Mouse (Mus musculus): ENCODE measurements at regions not wholly inside any gene's neighbourhood (a gene's known extent, or its start where the extent isn't known, plus 50 kb on each side); places are given as distances from the start of the nearest gene placed in this dataset.

- DNase-seq (ENCODE audit: low spot score in 2 of 2): no peak
Observed at GRCm38 (mm10) chr12:32642493-32642892, 176.9 kb upstream of the Nampt start.

GRCm38 (mm10) chr12:32653096-32653495 lies 166.2 kb upstream of the Nampt start:
- DNase-seq (ENCODE audit: low spot score in 2 of 2): no peak

GRCm38 (mm10) chr12:32656194-32656593 lies 163.2 kb upstream of the Nampt start:
- no peak for DNase-seq (ENCODE audit: low spot score in 2 of 2)

DNA sequence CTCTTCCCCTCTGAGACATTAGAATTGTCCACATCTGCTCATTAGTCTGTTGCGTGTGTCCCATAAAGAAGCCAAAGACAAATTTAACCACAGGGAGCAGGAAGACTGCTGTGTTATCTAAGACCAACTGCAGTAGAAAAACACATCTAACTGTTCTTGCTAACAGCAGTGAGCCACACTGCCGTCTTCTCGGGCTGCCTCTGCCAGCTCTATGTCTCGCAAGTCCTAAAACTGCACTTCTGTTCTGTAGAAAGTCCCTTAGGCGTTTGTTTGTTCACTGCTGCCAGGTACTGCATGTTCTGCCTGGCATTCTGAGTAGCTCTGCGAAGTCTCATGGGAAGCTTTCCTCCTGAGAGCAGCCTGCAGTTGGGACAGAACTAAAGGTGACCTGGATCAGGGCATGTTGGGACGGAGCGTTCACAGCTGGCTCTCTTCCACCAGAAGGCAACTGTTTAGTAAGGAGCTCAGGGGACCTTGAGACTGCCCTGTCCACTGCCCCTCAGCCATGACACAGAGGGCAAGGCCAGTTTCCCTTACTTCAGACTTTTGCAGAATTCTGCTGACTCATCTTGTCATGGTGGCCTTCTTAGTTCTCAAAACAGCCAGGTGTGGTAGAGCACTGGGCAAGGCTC lies 157.4 kb upstream of the Nampt start:
- no peak for DNase-seq (ENCODE audit: low spot score in 2 of 2)

DNA sequence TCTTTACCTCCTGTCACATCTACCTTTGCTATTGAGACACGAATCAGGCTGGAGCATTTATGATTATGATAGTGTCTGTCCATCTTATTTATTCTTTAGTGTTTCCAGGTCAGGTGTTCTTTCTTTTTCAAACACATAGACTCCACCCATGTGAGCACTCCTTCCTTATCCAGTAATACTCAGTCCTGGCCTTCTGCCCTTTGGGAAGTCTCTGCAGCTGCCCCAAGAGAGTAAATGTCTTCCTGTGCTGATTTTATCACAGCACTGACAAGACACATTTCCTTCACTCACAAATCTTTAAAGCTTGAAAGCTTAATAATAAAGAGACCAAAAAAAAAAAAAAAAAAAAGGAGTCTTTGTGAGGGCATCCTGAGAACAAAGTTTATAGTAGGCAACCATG lies 153.3 kb upstream of the Nampt start:
- no peak for DNase-seq (ENCODE audit: low spot score in 2 of 2)

GRCm38 (mm10) chr12:32677908-32678307 lies 141.4 kb upstream of the Nampt start:
- DNase-seq (ENCODE audit: low spot score in 2 of 2): no peak

GRCm38 (mm10) chr12:32678756-32679155 lies 140.6 kb upstream of the Nampt start:
- no peak for DNase-seq (ENCODE audit: low spot score in 2 of 2)

DNA sequence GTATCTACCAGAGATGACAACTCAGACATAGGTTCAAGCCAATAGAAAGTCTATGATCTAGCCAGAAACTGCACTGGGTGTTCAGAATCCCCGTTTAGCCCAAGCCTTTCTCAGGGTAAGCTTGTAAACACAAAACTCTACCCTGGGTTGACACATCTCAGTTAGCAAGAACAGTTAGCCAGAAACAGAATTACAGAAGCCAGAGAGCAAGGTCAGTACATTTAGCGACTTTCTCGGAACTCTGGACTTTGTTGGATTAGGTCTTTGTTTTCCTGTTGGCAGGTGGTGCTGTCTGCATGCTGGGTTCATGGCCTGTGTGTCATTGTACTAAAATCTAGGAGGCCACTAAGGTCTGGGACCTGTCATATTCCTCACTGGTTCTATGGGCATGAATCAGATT lies 137.4 kb upstream of the Nampt start:
- no peak for DNase-seq (ENCODE audit: low spot score in 2 of 2)

DNA sequence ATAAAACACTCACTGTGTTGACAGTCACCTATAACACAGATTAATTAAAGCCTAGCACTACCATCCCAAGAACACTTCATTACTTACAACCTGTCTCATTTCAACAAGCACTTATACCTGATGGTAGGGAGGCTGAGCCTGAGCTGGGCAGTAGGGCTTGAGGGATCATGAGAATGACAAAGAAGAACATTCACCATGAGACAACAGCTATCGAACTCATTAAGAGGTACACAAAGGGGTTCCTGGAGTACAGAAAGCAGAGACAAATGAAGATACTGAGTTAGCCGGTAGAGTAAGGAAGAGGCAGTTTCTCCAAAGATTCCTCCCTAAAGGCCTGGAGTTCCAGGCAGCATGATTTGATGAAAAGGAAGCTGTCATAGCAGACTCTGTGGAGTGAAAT lies 136.0 kb upstream of the Nampt start:
- DNase-seq (ENCODE audit: low spot score in 2 of 2): no peak

- DNase-seq (ENCODE audit: low spot score in 2 of 2): no peak
Observed at GRCm38 (mm10) chr12:32685788-32686385, 133.5 kb upstream of the Nampt start.

DNA sequence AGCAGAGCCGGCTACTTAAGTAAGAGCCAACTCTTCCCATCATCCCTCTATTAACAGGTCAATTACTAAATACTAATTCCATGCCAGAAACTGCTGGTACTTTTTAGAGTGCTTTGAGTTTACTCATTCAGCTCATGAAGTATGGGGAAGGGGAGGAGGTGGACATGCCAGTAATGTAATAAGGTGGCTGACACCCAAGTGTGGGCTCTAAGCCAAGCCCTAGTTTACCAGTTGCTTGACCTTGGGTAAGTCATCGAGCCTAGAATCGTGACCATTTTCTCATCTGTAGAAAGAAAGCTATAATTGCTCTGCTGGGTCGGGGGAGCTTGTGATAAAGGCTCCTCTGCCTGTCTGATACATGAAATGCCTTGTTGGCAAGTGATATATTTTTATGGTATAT lies 130.0 kb upstream of the Nampt start:
- DNase-seq (ENCODE audit: low spot score in 2 of 2): no peak

- no peak for DNase-seq (ENCODE audit: low spot score in 2 of 2)
Observed at GRCm38 (mm10) chr12:32690096-32690495, 129.2 kb upstream of the Nampt start.

- no peak for DNase-seq (ENCODE audit: low spot score in 2 of 2)
Observed at GRCm38 (mm10) chr12:32692081-32692819, 127.1 kb upstream of the Nampt start.

DNA sequence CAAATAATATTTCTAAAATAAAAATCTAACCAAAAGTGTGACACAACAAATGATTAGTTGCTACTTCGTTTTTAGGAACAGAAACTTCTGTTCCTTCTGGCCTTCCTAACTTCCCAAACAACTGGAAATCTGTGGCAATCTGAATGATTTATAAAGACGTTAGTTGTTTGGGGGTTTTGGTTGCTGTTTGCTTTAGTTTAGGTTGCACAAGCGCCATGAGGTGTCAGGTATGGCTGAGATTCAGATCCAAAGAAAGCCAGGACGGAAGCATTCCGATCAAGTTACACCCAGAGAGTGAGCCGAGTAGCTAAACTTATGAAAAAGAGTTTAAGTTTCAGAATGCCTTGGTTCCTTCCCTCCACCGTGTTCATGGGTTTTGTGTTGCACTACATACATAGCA lies 126.4 kb upstream of the Nampt start:
- no peak for DNase-seq (ENCODE audit: low spot score in 2 of 2)

DNA sequence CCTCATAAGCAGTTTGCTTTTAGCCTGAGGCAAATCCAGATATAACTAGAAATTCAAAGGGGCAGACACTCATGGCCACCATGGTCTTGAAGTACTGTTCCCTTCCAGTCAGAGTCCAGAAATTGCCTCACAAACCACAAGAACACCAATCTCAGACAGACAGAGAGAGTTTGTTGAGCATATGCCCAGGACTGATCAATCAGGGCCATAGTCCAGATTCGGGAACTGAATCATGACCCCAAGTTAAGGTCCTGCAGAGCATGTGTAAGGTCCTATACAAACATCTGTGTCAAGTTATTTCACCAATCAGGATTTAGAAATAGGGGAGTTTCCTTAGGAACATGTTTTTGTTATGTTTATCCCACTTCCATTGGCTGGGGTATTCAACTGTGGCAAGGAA lies 125.7 kb upstream of the Nampt start:
- no peak for DNase-seq (ENCODE audit: low spot score in 2 of 2)

GRCm38 (mm10) chr12:32696832-32697231 lies 122.5 kb upstream of the Nampt start:
- DNase-seq (ENCODE audit: low spot score in 2 of 2): no peak

DNA sequence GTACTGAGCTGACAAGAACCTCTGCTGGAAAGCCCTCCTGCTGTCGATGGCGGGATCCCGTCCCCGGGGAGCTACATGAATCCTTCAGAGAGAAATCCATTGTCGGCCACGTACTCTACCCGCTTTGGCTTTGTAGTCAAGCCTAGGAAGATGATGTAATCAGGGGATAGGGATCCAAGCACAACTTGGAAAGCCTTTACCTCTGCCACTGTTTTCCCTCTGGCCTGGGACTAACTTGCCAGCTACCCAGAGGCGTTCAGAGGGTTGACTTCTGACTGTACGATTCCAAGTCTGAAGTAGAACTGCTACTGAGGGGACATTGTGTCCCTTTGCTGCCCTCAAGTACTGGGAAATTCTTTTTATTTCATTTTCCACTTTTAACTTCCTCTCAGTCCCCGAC lies 110.2 kb upstream of the Nampt start:
- DNase-seq (ENCODE audit: low spot score in 2 of 2): no peak

DNA sequence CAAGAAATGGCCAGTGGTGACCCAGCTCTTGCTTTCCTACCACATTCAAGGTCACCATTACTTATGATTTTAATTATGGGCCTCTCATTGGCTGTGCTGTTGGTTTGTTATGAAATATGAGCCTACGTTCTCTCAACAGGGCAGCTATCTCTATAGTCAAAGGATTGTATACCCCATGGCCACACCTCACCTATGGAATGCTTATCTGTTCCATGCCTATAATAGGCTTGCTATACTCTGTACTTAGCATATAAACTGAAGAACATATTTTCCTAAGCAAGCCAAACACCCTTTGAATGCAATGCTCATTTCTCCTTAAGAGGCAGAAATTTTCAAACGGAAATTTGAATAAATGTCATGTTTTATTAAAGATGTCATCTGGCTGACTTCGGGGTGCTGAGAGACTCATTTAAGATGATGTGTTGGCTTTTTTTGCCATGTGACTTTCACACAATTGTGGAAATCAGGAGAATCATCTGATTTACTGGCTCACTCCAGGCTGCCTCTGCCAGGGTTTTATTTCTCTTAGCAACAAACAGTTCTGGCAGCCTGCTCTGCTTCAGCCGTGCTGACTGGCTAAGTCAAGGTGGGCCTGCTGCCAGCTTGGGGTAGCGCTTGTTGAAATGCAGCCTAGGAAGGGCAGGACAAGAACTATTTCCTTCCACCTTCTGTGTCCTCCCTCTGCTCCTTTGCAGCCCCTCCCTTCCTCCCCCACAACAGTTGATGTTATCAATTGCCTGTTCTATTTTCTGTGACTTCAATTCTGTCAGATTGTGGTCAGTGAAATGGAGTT lies 102.0 kb upstream of the Nampt start:
- DNase-seq (ENCODE audit: low spot score in 2 of 2): peak; percentile 68 to 70

GRCm38 (mm10) chr12:32719203-32719602 lies 100.1 kb upstream of the Nampt start:
- DNase-seq (ENCODE audit: low spot score in 2 of 2): no peak

DNA sequence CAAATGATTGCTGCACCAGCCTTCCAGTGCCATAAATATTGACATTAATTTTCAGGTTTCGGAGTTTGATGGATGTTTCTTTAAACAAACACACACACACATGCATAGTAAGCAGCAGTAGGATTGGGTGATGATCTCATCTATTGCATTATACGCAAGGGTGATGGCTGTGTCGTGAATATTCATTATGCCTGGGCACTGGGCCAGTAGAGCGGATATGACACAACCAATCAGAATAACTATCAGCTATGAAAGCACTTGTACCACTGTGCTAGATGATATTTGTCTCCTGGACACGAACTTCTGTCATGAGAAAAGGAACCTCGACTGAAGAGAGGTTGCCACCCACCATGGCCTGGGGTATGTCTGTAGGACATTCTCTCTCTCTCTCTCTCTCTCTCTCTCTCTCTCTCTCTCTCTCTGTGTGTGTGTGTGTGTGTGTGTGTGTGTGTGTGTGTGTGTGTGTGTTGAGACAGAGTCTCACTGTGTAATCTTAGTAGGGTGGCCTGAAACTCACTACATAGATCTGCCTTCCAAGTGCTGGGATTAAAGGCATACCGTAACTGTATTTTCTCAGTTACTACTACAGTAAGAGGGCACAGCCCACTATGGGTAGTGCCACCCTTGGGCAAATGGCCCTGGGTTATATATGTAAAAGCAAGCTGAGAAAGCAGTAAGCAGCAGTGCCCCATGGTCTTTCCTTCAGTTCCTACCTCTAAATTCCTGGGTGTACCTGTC lies 94.7 kb upstream of the Nampt start:
- DNase-seq (ENCODE audit: low spot score in 2 of 2): no peak

DNA sequence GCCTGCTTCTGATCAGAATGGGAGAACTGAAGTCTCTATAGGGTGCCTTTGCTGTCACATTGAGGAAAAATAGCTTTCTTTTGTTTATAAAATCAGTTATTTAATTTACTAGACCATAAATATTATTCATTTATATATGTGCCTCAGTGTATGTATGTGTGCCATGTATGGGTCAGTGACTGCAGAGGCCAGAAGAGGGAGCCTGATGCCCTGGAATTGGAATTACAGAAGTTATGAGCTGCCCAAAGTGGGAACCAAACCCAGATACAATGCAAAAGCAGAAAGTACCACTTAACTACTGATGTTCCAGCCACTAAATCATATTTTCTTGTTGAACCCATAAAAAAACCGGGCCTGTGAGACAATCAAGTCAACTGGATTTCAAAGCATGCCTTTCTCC lies 91.8 kb upstream of the Nampt start:
- no peak for DNase-seq (ENCODE audit: low spot score in 2 of 2)

DNA sequence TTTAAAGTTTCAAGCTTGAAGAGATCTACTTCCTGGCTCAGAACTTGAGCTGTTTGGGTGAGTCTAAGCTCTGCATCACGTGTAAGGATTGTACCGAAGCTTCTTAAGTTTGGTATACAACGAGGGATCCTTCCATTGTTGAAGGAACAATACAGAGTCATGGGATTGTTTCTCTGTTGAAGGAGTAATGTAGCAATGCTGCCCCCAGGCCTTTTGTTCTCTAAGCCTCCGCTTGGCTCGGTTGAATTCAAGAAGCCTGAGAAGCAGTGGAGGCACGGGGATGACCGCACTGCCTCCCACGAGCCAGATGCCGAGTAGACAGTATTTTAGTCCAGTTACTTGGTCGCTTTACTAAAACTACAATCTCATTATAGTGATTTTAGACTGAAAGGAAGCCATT lies 90.9 kb upstream of the Nampt start:
- DNase-seq (ENCODE audit: low spot score in 2 of 2): no peak
